ENCODE assay signal across 8 mouse cellular contexts in the genomic region with DNA sequence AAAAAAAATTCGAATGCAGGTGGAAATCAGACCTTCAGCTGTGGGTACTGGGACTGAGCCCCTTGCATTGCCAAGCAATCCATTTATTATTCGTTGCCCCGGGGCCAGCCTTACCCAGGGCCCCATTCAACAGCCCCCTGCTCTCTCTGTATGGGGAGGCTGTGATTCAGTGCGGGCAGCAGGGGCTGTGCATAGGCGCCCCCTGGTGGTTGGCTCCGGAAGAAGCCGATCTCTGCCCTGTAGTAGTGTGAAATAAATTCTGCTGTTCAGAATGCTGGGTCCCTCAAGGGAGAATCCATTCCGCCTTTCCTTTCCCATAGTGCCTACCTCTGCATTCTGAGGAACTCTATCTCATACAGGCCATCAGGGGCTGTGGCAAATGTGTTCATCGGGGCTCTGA. TPM values are rescaled to one million over a fixed set of nuclear protein-coding genes. Genes with fewer than 3 reads are reported as not detected.
A peak's percentile ranks its signal among the peaks of the same experiment; 100 is the strongest.
DNase-seq lines count a peak whose midpoint lies in the region; ATAC-seq lines count a peak whose summit lies in the region.
"Had no signal": no experiment of that assay in that cellular context is flagged by ENCODE, and none has a peak within 500 bp of the region (broad histone marks: within the 10 kb centered on the region; RNA-seq: fewer than 3 reads in every experiment).

No protein-coding gene starts in this region.

- no peaks in the 10 kb centered on the region for H3K27me3 ChIP-seq in forebrain, embryonic 13.5 days
- H3K27me3 ChIP-seq: limb, embryonic 12.5 days had no signal

- H3K27ac ChIP-seq in forebrain, embryonic 13.5 days, result no peak overlapping the region
- H3K27ac ChIP-seq: limb, embryonic 12.5 days had no signal

- H3K4me3 ChIP-seq in forebrain, embryonic 13.5 days, result no peak overlapping the region
- H3K4me3 ChIP-seq: limb, embryonic 12.5 days had no signal

- H3K36me3 ChIP-seq in forebrain, embryonic 13.5 days (ENCODE audit: poor library complexity, severe bottlenecking), result no peaks in the 10 kb centered on the region
- H3K36me3 ChIP-seq: limb, embryonic 12.5 days had no signal

- H3K9ac ChIP-seq in forebrain, embryonic 13.5 days, result no peak overlapping the region
- H3K9ac ChIP-seq: limb, embryonic 12.5 days had no signal

- DNase-seq in Muller cell, postnatal 12 days (ENCODE audit: inconsistent ontology term), result peak; percentile 75
- peak; percentile 38 for DNase-seq in c-Kit-positive CD71-positive TER-119-negative erythroid progenitor cells, embryonic 14.5 days (ENCODE audit: low read depth)
- DNase-seq in heart, postnatal 4 days, result peak; percentile 86
- DNase-seq in layer of hippocampus, adult 9-11 months, result peak; percentile 54
- DNase-seq in lung, postnatal 14 days, result peak; percentile 87
- peak; percentile 50 to 64 for DNase-seq in right cerebral cortex, postnatal 36 days (ENCODE audit: low spot score in 2 of 2)

- 13% methylated on average over 9 of the region's 9 CpGs for WGBS in forebrain, embryonic 13.5 days

- peak; percentile 80 for ATAC-seq in forebrain, embryonic 13.5 days

- no peaks in the 10 kb centered on the region for H3K9me3 ChIP-seq in forebrain, embryonic 13.5 days (replicated peaks)
- H3K9me3 ChIP-seq: limb, embryonic 12.5 days had no signal

- peaks cover 5% of the 10 kb centered on the region; the same call in 1 of the 2 replicates for H3K4me1 ChIP-seq in forebrain, embryonic 13.5 days
- H3K4me1 ChIP-seq: limb, embryonic 12.5 days had no signal

- no peak overlapping the region for H3K4me2 ChIP-seq in forebrain, embryonic 13.5 days
- H3K4me2 ChIP-seq: limb, embryonic 12.5 days had no signal

RNA-seq across cellular contexts. Expression of a gene that starts 14.5 kb away (rescaled TPM):
- 2.2 and 2.3 TPM in 2 replicates for polyA plus RNA-seq in forebrain, embryonic 13.5 days (2015; fragmentation: Nextera tagmentation; extraction: Ambion mirVana)
- 1 to 10 TPM; 2.8 to 3.8 TPM for total RNA-seq in heart, postnatal 4 days (2021)
